Mouse (Mus musculus) neural tube, embryonic 13.5 days (tissue): ENCODE data around the gene Efcab11. TPM values are rescaled to one million over a fixed set of nuclear protein-coding genes. Genes with fewer than 3 reads are reported as not detected.
A peak's percentile ranks its signal among the peaks of the same experiment; 100 is the strongest.

Experiments
- ATAC-seq: fragments of 200-750 bp; cut with Nextera tagmentation; 2 replicates; pipeline ENCODE4 v1.8.0; 2017; ENCODE audit warnings: low read depth, mild to moderate bottlenecking, moderate TSS enrichment, moderate library complexity
- H3K27ac ChIP-seq: fragments of 300-500 bp; sonication (generic); replicated peaks from 2 replicates; pipeline ENCODE4 v1.5.1; 2015; ENCODE audit warnings: moderate library complexity, mild to moderate bottlenecking, inconsistent platforms
- H3K27me3 ChIP-seq: fragments of 300-500 bp; sonication (generic); 2 replicates; pipeline ENCODE4 v1.6.1; 2015; ENCODE audit warnings: mild to moderate bottlenecking, inconsistent platforms
- H3K36me3 ChIP-seq: fragments of 300-500 bp; sonication (generic); 2 replicates; pipeline ENCODE4 v1.6.1; 2015; ENCODE audit warnings: mild to moderate bottlenecking, inconsistent platforms
- H3K4me1 ChIP-seq: fragments of 300-500 bp; sonication (generic); replicated peaks from 2 replicates; pipeline ENCODE4 v1.6.1; 2015; ENCODE audit warnings: inconsistent platforms
- H3K4me2 ChIP-seq: fragments of 300-500 bp; sonication (generic); 2 replicates; pipeline ENCODE4 v1.6.1; 2015; ENCODE audit warnings: inconsistent platforms, mild to moderate bottlenecking, moderate library complexity
- H3K4me3 ChIP-seq: fragments of 300-500 bp; sonication (generic); 2 replicates; pipeline ENCODE4 v1.5.1; 2015; ENCODE audit warnings: mild to moderate bottlenecking, inconsistent platforms
- H3K9ac ChIP-seq: fragments of 300-500 bp; sonication (generic); 2 replicates; pipeline ENCODE4 v1.6.1; 2015; ENCODE audit warnings: moderate library complexity, mild to moderate bottlenecking, inconsistent platforms
- H3K9me3 ChIP-seq: fragments of 300-500 bp; sonication (generic); 2 replicates; pipeline ENCODE4 v1.6.1; 2016; ENCODE audit warnings: inconsistent platforms
- WGBS: fragments of 180-500 bp; shearing (Covaris S2); methylation state at CpG from one replicate; pipeline ENCODE4 v1.1.7; 2015; 5-methylcytosine and 5-hydroxymethylcytosine counted together
- polyA plus RNA-seq: library from polyadenylated mRNA; unstranded; fragments of >200 nt; fragmentation: Nextera tagmentation; extraction: Ambion mirVana; gene quantifications from 2 replicates; pipeline ENCODE4 v1.2.1, GENCODE M21; 2015

Efcab11 gene
- polyA plus RNA-seq, 1 experiment from 2014 or later, result 4.2 TPM

DNA sequence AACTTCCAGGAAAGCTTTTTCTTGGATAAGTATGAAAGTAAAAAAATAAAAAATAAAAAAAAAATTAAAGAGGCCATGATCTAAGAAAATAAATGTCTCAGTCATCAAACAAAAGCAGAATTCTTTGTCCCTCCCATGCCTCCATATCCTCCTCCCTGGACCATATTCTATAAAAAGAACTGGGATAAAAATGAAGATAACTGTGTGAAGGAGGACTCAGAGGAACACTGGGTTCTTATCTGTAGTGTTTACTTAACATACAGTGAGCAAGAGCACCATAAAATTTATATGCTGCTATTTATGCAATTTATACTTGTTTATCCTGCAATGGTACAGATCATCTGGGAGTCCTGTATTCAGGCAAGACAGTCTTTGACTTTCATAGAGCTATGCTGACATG lies 19.6 kb downstream of the Efcab11 start:
- H3K9me3 ChIP-seq, result no peaks in the 10 kb centered on the region
- no peaks in the 10 kb centered on the region for H3K36me3 ChIP-seq
- no peak overlapping the region for H3K4me2 ChIP-seq
- no peaks in the 10 kb centered on the region for H3K4me1 ChIP-seq
- no peaks in the 10 kb centered on the region for H3K27me3 ChIP-seq
- H3K4me3 ChIP-seq, result no peak overlapping the region
- H3K9ac ChIP-seq, result no peak overlapping the region
- no peak for ATAC-seq
- no peak overlapping the region for H3K27ac ChIP-seq

DNA sequence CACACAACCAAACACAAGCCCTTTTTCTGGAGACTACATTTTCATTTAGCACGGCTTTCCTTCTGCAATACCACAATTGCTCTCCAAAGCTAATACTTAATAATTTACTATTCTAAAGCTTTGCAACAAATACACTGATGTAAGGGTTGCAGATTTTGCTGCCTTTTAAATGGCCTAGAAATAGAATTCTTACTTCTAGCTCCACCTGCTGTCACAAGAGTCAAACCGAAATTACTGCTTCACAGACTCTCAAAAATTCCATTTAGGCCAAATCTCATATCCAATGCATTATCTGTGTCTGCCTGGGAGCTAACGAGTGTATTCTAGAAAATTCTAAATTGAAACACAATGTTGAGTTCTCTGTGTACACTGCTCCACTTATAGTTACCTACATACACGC lies 23.3 kb downstream of the Efcab11 start:
- Histone ChIP-seq H3K27ac (no peak overlapping the region), H3K4me2 (no peak overlapping the region), H3K9ac (no peak overlapping the region), H3K36me3 (no peaks in the 10 kb centered on the region), H3K4me1 (peaks cover 9% of the 10 kb centered on the region; the same call in 1 of the 2 replicates), H3K4me3 (no peak overlapping the region), H3K27me3 (no peaks in the 10 kb centered on the region), H3K9me3 (no peaks in the 10 kb centered on the region)
- no peak for ATAC-seq
- WGBS, result 86% methylated on average over 4 of the region's 4 CpGs

DNA sequence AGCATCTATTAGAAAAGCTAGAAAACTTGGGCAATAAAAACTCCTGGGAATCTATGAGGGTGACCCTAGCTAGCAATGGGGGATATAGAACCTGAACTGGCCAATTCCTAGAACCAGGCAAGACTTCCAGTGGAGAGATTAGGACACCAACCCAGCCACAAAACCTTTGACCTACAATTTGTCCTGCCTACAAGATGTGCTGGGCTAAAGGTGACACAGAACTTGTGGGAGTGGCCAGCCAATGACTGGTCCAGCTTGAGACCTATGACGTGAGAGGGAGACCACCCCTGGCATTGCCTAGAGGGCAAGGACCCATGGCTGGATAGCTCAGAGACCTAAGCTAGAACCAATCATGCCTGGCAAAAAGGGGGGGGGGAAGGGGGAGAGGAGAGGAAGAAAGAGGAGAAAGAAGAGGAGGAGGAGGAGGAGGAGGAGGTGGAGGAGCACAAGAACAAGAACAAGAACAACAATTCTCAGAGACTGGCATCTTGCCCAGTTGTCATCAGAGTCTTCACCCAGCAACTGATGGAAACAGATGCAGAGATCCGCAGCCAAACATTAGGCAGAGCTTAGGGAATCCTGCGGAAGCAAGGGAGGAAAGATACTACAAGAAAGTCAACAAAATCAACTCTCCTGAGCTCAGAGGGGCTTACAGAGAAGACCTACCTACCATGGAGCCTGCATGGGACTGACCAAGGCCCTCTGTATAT lies 24.7 kb downstream of the Efcab11 start:
- H3K4me3 ChIP-seq, result no peak overlapping the region
- no peak for ATAC-seq
- H3K4me2 ChIP-seq, result no peak overlapping the region
- 92% methylated on average over 3 of the region's 3 CpGs for WGBS
- no peak overlapping the region for H3K9ac ChIP-seq
- H3K36me3 ChIP-seq, result no peaks in the 10 kb centered on the region
- H3K27me3 ChIP-seq, result no peaks in the 10 kb centered on the region
- no peaks in the 10 kb centered on the region for H3K9me3 ChIP-seq
- no peak overlapping the region for H3K27ac ChIP-seq
- H3K4me1 ChIP-seq, result peaks cover 9% of the 10 kb centered on the region; the same call in 1 of the 2 replicates

DNA sequence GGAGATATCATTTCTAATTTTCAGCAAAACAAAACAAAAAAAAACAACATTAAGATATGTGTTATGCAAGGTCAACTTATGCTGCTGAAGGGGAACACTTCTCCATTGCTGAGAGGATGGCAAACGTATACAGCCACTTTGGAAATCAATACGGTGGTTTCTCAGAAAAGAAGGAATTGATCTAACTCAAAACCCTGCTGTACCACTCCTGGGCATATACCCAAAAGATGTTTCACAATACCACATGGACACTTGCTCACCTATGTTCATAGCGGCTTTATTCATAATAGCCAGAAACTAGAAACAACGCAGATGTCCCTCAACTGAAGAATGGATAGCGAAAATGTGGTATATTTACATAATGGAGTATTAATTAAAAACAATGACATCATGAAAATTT lies 25.6 kb downstream of the Efcab11 start:
- Histone ChIP-seq H3K27me3 (no peaks in the 10 kb centered on the region), H3K9ac (no peak overlapping the region), H3K36me3 (no peaks in the 10 kb centered on the region), H3K4me3 (no peak overlapping the region), H3K9me3 (no peaks in the 10 kb centered on the region), H3K4me2 (no peak overlapping the region), H3K27ac (no peak overlapping the region), H3K4me1 (peaks cover 16% of the 10 kb centered on the region)
- 94% methylated on average over 5 of the region's 5 CpGs for WGBS
- ATAC-seq, result no peak

DNA sequence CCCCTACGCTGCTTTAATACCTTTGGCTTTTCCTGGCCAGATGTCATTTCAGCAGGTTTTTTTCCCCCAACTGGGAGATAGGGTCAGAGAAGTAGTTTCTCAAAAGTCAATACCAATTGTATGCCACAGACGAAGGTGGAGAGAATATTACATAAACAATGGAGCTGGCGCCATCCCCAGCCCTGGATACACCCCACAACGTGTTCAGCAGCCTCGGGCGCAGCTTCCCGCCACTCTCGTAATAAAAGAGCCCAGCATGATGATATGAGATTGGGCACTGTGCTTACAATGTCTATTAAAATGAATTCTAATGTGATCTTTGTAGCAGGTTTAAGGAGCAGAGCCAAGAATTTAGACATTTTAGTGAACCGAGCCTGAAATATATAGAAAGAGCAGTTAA lies 28.2 kb downstream of the Efcab11 start:
- Histone ChIP-seq H3K9ac (no peak overlapping the region), H3K4me1 (peaks cover 27% of the 10 kb centered on the region), H3K4me2 (no peak overlapping the region), H3K27me3 (no peaks in the 10 kb centered on the region), H3K9me3 (no peaks in the 10 kb centered on the region), H3K36me3 (no peaks in the 10 kb centered on the region), H3K4me3 (no peak overlapping the region), H3K27ac (no peak overlapping the region)
- WGBS, result 61% methylated on average over 9 of the region's 9 CpGs
- no peak for ATAC-seq

DNA sequence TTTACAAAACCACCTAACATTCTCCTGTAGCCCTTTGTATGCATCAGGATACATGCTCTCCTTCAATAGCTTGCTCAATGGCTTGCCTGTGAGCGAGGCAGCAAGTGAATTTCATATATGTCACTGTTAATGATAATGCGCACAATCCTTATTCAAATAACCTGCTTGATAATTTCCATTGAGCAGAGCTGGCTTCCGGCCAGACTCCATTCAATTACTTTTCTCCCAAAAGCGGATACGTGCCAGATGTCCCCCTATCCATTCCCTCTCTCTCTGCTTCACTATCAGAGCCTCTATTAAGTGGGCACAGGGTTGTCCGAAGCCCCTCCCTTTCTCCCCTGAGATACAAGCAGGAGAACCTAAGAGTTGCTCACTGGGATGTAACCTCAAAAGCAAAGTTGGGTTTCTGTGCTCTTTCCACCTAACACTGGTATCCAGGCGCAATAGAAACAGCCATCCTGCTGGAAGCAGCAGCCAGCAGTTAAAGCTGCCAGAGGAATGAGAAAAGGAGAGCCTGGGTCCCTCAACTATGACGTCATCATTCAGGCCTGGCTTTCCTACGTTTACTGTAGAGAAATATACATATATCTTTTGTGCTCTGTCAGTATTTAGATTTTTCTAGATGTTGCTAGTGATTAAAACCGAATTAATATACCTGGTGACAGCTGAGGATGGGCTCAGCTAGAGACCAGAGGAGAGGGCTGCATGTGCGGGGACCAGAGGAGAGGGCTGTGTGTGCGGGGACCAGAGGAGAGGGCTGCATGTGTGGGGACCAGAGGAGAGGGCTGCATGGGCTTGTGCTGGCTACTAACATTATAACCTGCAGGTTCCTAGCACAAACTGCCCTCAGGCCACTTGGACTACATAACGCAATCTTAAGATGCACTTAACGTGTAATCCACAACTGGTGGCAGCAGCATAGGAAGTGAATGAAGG lies 30.6 kb downstream of the Efcab11 start:
- H3K9ac ChIP-seq, result no peak overlapping the region
- no peak overlapping the region for H3K4me3 ChIP-seq
- no peaks in the 10 kb centered on the region for H3K36me3 ChIP-seq
- peak overlapping the region; percentile 70 for H3K27ac ChIP-seq
- H3K27me3 ChIP-seq, result no peaks in the 10 kb centered on the region
- H3K4me2 ChIP-seq, result no peak overlapping the region
- no peaks in the 10 kb centered on the region for H3K9me3 ChIP-seq
- 56% methylated on average over 14 of the region's 14 CpGs for WGBS
- ATAC-seq, result peak; percentile 63; the same call in 1 of the 2 replicates
- H3K4me1 ChIP-seq, result peaks cover 27% of the 10 kb centered on the region

DNA sequence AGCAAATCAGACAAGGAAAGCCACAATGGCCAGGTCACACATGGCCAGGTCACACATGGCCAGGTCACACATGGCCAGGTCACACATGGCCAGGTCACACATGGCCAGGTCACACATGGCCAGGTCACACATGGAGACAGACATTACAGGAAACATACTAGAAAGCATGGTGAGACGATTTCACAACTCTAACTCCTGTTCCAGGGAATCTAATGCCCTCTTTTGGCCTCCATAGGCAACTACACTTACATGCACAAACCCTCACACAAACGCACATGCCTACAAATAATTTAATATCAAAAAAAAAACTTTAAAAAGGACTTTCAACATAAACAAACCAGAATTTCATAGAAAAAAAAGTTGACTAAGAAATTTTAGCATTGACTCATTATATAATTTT lies 34.2 kb downstream of the Efcab11 start:
- Histone ChIP-seq H3K4me3 (no peak overlapping the region), H3K9ac (no peak overlapping the region), H3K9me3 (no peaks in the 10 kb centered on the region), H3K27ac (no peak overlapping the region), H3K4me2 (no peak overlapping the region), H3K27me3 (no peaks in the 10 kb centered on the region), H3K4me1 (peaks cover 19% of the 10 kb centered on the region), H3K36me3 (no peaks in the 10 kb centered on the region)
- ATAC-seq, result no peak
- 89% methylated on average over 2 of the region's 2 CpGs for WGBS

DNA sequence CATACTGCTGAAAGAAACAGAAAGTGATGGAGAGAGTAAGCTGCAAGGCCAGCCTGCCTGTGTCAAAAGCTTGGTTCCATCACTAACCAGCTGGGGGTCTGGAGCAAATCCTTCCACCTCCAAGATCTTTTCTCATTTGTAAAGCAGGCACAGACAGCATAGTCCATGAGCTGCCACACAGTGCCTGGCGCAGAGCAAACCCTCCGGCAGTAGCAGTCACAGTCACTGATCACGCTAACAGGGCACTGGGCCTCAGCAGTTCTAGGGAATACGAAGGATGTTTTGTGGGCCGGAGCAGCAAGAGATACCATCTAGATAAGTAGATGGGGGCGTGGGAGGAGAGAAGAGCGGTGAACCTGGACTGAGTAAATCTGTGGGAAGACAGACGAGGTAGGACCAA lies 39.3 kb downstream of the Efcab11 start:
- Histone ChIP-seq H3K9me3 (no peaks in the 10 kb centered on the region), H3K27ac (no peak overlapping the region), H3K4me3 (no peak overlapping the region), H3K4me1 (no peaks in the 10 kb centered on the region), H3K36me3 (no peaks in the 10 kb centered on the region), H3K4me2 (no peak overlapping the region), H3K27me3 (no peaks in the 10 kb centered on the region), H3K9ac (no peak overlapping the region)
- ATAC-seq, result no peak
- 88% methylated on average over 8 of the region's 8 CpGs for WGBS

DNA sequence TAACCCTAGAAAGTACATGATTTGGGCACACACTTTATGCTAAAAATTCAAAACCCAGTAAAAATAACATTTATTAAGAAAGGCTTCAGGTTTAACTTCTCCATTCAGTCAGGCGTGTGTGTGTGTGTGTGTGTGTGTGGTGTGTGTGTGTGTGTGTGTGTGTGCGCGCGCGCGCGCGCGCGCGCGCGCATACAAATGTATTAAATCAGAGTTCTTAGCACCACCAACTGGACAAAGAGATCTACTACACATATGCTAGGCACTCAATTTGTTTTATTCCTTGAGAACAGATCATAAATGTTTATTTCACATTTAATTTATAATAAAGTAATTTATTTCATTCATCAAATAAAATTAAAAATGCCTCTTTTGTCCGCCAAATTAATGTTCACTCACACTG lies 45.5 kb downstream of the Efcab11 start:
- H3K4me1 ChIP-seq, result peaks cover 27% of the 10 kb centered on the region
- no peaks in the 10 kb centered on the region for H3K9me3 ChIP-seq
- WGBS, result 72% methylated on average over 14 of the region's 14 CpGs
- no peaks in the 10 kb centered on the region for H3K36me3 ChIP-seq
- H3K9ac ChIP-seq, result no peak overlapping the region
- H3K4me2 ChIP-seq, result no peak overlapping the region
- no peak overlapping the region for H3K4me3 ChIP-seq
- H3K27me3 ChIP-seq, result no peaks in the 10 kb centered on the region
- no peak for ATAC-seq
- H3K27ac ChIP-seq, result no peak overlapping the region

DNA sequence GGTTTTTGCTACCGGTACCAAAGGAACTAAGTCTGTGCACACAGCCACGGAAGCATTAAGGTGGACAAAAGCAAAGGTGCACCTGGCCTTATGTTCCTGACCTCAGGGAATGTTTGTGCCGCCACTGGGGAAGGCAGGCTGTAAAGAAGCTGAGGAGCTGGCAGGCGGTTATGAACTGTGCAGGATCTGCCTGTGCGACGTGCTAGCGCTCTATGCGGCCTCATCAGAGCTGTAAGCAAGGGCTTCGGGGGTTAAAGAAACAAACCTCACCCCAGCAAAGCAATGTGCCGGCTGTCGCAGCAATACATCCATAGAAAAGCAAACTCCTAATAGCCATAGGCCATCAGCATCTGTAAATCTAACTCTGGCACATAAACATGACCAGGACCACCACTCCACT lies 46.1 kb downstream of the Efcab11 start:
- Histone ChIP-seq H3K9me3 (no peaks in the 10 kb centered on the region), H3K27ac (no peak overlapping the region), H3K9ac (no peak overlapping the region), H3K4me3 (no peak overlapping the region), H3K36me3 (no peaks in the 10 kb centered on the region), H3K4me1 (peaks cover 27% of the 10 kb centered on the region), H3K27me3 (no peaks in the 10 kb centered on the region), H3K4me2 (no peak overlapping the region)
- ATAC-seq, result no peak
- WGBS, result 52% methylated on average over 11 of the region's 11 CpGs

DNA sequence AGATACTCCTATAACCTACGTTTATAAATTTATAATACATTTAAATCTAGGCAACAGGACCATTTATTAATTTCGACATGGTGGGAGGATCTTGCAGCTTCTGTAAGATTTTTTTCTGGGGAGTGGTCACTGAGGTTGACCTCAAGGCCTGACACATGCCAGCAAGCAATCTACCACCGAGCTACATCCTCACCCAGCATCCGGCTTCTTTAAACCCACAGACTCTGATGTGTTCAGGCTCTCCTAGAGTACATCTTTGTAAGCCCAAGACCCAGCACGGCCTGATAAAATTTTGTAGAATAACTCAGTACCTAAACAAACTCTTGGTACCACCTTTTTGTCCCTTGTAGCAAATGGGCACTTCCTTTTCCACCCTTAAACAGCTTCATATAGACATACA lies 46.7 kb downstream of the Efcab11 start:
- Histone ChIP-seq H3K9ac (no peak overlapping the region), H3K36me3 (no peaks in the 10 kb centered on the region), H3K9me3 (no peaks in the 10 kb centered on the region), H3K27me3 (no peaks in the 10 kb centered on the region), H3K4me3 (no peak overlapping the region), H3K27ac (peak overlapping the region; percentile 82; the same call in 1 of the 2 replicates), H3K4me2 (no peak overlapping the region), H3K4me1 (peaks cover 27% of the 10 kb centered on the region)
- ATAC-seq, result no peak
- 88% methylated on average over 5 of the region's 5 CpGs for WGBS

DNA sequence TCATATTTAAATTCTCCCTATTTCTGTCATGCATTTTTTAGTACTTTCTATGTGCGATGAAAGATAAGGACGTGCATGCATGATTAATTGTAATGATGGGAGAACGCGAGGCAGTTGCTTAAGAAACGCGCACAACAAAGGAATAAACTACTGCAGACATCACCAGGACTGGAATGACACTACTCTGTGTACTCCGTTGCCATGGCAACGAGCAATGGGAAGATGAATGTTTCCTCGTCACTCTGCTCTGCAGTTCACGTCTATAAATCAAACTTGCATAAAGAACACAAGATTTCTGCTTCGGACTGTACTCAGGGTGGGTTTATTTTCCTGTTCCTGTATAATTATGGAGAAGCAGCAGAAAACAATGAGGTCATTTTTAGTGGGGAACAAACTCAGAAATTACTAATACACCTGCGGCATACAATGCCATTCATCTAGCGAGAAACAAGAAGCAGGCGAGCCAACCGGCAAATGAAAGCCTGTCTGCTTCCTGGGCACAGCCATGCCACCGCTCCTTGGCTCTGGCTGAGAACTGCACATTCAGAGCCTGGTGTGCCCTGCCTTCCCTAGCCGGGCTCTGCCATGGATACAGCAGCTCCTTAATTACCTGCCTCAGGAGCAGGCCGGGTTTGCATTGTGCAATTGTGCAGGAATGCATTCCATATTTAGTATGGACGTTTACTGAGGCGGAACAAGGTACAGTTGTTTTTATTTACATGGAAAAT lies 47.7 kb downstream of the Efcab11 start:
- H3K27ac ChIP-seq, result peak overlapping the region; percentile 82
- no peaks in the 10 kb centered on the region for H3K27me3 ChIP-seq
- H3K9ac ChIP-seq, result no peak overlapping the region
- 32% methylated on average over 20 of the region's 20 CpGs for WGBS
- no peaks in the 10 kb centered on the region for H3K36me3 ChIP-seq
- peak; percentile 84 for ATAC-seq
- H3K4me2 ChIP-seq, result peak overlapping the region; percentile 44
- H3K4me3 ChIP-seq, result 0 out of 2 replicates have a peak overlapping the region, but pooled peaks have one; percentile 0
- H3K4me1 ChIP-seq, result peaks cover 27% of the 10 kb centered on the region
- H3K9me3 ChIP-seq, result no peaks in the 10 kb centered on the region
